In genomic region chr19:15982926-15983738, GRCm38 (mm10) we compare ENCODE assay signal across 7 mouse cellular contexts. TPM values are rescaled to one million over a fixed set of nuclear protein-coding genes. Genes with fewer than 3 reads are reported as not detected.
DNase-seq lines count a peak whose midpoint lies in the region; ATAC-seq and TF ChIP-seq lines count a peak whose summit lies in the region.

No protein-coding gene starts in this region.

- no peaks in the 10 kb centered on the region for H3K36me3 ChIP-seq in stomach, embryonic 16.5 days (ENCODE audit: control insufficient read depth, insufficient read depth, low read length)
- peaks cover 2% of the 10 kb centered on the region; the same call in 1 of the 2 replicates for H3K36me3 ChIP-seq in stomach, postnatal 0 days (ENCODE audit: control insufficient read depth, insufficient read depth, low read length)
- peaks cover 21% of the 10 kb centered on the region for H3K36me3 ChIP-seq in forebrain, embryonic 12.5 days (replicated peaks)
- H3K36me3 ChIP-seq in liver, embryonic 15.5 days (replicated peaks) = 0 out of 2 replicates have a peak, but pooled peaks cover 3% of the 10 kb centered on the region

- no peak for DNase-seq in stomach, postnatal 0 days (ENCODE audit: low spot score)
- no peak for DNase-seq in gastrocnemius, adult 18-20 months (ENCODE audit: low spot score)
- no peak for DNase-seq in T-cell, adult 2 months (ENCODE audit: low spot score)
- DNase-seq in thymus, adult 18-20 months = no peak

- no peaks in the 10 kb centered on the region for H3K27me3 ChIP-seq in stomach, embryonic 16.5 days (ENCODE audit: control insufficient read depth, insufficient read depth, low read length)
- H3K27me3 ChIP-seq in stomach, postnatal 0 days (ENCODE audit: control insufficient read depth, insufficient read depth, low read length) = no peaks in the 10 kb centered on the region
- no peaks in the 10 kb centered on the region for H3K27me3 ChIP-seq in forebrain, embryonic 12.5 days
- H3K27me3 ChIP-seq in liver, embryonic 15.5 days = no peaks in the 10 kb centered on the region

- H3K27ac ChIP-seq in stomach, embryonic 16.5 days (ENCODE audit: low read length) = no peak overlapping the region
- no peak overlapping the region for H3K27ac ChIP-seq in stomach, postnatal 0 days (replicated peaks)
- H3K27ac ChIP-seq in forebrain, embryonic 12.5 days = no peak overlapping the region
- H3K27ac ChIP-seq in liver, embryonic 15.5 days (replicated peaks) = no peak overlapping the region

- no peak for ATAC-seq in stomach, embryonic 16.5 days (ENCODE audit: insufficient read depth, low FRiP score)
- no peak for ATAC-seq in stomach, postnatal 0 days (ENCODE audit: low FRiP score, low TSS enrichment)
- ATAC-seq in forebrain, embryonic 12.5 days (ENCODE audit: low FRiP score) = no peak
- no peak for ATAC-seq in liver, embryonic 15.5 days (ENCODE audit: insufficient read depth)

- H3K9me3 ChIP-seq in stomach, embryonic 16.5 days (replicated peaks; ENCODE audit: control insufficient read depth, low read length) = no peaks in the 10 kb centered on the region
- H3K9me3 ChIP-seq in stomach, postnatal 0 days (ENCODE audit: control insufficient read depth, low read length) = no peaks in the 10 kb centered on the region
- no peaks in the 10 kb centered on the region for H3K9me3 ChIP-seq in forebrain, embryonic 12.5 days
- no peaks in the 10 kb centered on the region for H3K9me3 ChIP-seq in liver, embryonic 15.5 days (replicated peaks)

- no peak overlapping the region for H3K4me3 ChIP-seq in stomach, embryonic 16.5 days (replicated peaks; ENCODE audit: low read length)
- H3K4me3 ChIP-seq in stomach, postnatal 0 days (ENCODE audit: low read depth, low read length) = no peak overlapping the region
- H3K4me3 ChIP-seq in forebrain, embryonic 12.5 days (replicated peaks) = peak overlapping the region; percentile 16
- H3K4me3 ChIP-seq in liver, embryonic 15.5 days (replicated peaks) = no peak overlapping the region

- TF ChIP-seq EP300 in stomach, postnatal 0 days (optimal IDR thresholded peaks at IDR 0.05) = no peak

- WGBS in stomach, embryonic 16.5 days = 57% methylated on average over 10 of the region's 10 CpGs
- WGBS in stomach, postnatal 0 days = 57% methylated on average over 10 of the region's 10 CpGs
- 39% methylated on average over 9 of the region's 10 CpGs for WGBS in forebrain, embryonic 12.5 days
- WGBS in liver, embryonic 15.5 days (ENCODE audit: insufficient replicate concordance) = 66% methylated on average over 10 of the region's 10 CpGs

- H3K9ac ChIP-seq in stomach, embryonic 16.5 days (ENCODE audit: low read length) = no peak overlapping the region
- no peak overlapping the region for H3K9ac ChIP-seq in stomach, postnatal 0 days (ENCODE audit: low read length)
- H3K9ac ChIP-seq in forebrain, embryonic 12.5 days = 0 out of 2 replicates have a peak overlapping the region, but pooled peaks have one; percentile 17
- H3K9ac ChIP-seq in liver, embryonic 15.5 days = no peak overlapping the region

- TF ChIP-seq CTCF in stomach, postnatal 0 days (IDR thresholded peaks at IDR 0.05; ENCODE audit: low read depth) = no peak

- H3K4me2 ChIP-seq in stomach, embryonic 16.5 days (ENCODE audit: low read depth, low read length) = peak overlapping the region; percentile 95; the same call in 1 of the 2 replicates
- H3K4me2 ChIP-seq in stomach, postnatal 0 days (replicated peaks; ENCODE audit: low read depth) = no peak overlapping the region
- H3K4me2 ChIP-seq in forebrain, embryonic 12.5 days = peak overlapping the region; percentile 67
- H3K4me2 ChIP-seq in liver, embryonic 15.5 days = peak overlapping the region; percentile 95; the same call in 1 of the 2 replicates

- peaks cover 6% of the 10 kb centered on the region for H3K4me1 ChIP-seq in stomach, embryonic 16.5 days (ENCODE audit: control insufficient read depth, insufficient read depth, low read length)
- H3K4me1 ChIP-seq in stomach, postnatal 0 days (replicated peaks; ENCODE audit: control insufficient read depth, insufficient read depth) = no peaks in the 10 kb centered on the region
- peaks cover 31% of the 10 kb centered on the region for H3K4me1 ChIP-seq in forebrain, embryonic 12.5 days
- H3K4me1 ChIP-seq in liver, embryonic 15.5 days (replicated peaks) = peaks cover 23% of the 10 kb centered on the region

RNA-seq across cellular contexts. Expression of gene Cep78, which starts 1.7 kb away (rescaled TPM):
- polyA plus RNA-seq in stomach, embryonic 16.5 days (2015; fragmentation: Nextera tagmentation; extraction: Ambion mirVana) = 17.4 and 18.2 TPM in 2 replicates
- polyA plus RNA-seq in stomach, postnatal 0 days (2015; fragmentation: Nextera tagmentation; extraction: Ambion mirVana) = 9.0 TPM in 2 replicates
- polyA plus RNA-seq in forebrain, embryonic 12.5 days (2016; fragmentation: Nextera tagmentation; extraction: Ambion mirVana) = 63.5 and 65.2 TPM in 2 replicates
- 7.3 and 7.8 TPM in 2 replicates for polyA plus RNA-seq in liver, embryonic 15.5 days (2015; fragmentation: Nextera tagmentation; extraction: Ambion mirVana)
- total RNA-seq in gastrocnemius, adult 18-20 months (2021) = 1 to 10 TPM; 2.5 to 2.6 TPM

RNA-seq across cellular contexts. Expression of gene Psat1, which starts 36.0 kb away (rescaled TPM):
- polyA plus RNA-seq in stomach, embryonic 16.5 days (2015; fragmentation: Nextera tagmentation; extraction: Ambion mirVana) = 103 and 106 TPM in 2 replicates
- polyA plus RNA-seq in stomach, postnatal 0 days (2015; fragmentation: Nextera tagmentation; extraction: Ambion mirVana) = 63.2 and 67.9 TPM in 2 replicates
- polyA plus RNA-seq in forebrain, embryonic 12.5 days (2016; fragmentation: Nextera tagmentation; extraction: Ambion mirVana) = 169 and 172 TPM in 2 replicates
- 169 and 208 TPM in 2 replicates for polyA plus RNA-seq in liver, embryonic 15.5 days (2015; fragmentation: Nextera tagmentation; extraction: Ambion mirVana)
- 1 to 10 TPM in 1 of 2 experiments, under 1 TPM in 1; 0.94 to 1.4 TPM for total RNA-seq in gastrocnemius, adult 18-20 months (2021)
